Mouse (Mus musculus): ENCODE data around the gene Dock8. TPM values are rescaled to one million over a fixed set of nuclear protein-coding genes. Genes with fewer than 3 reads are reported as not detected.

The Dock8 gene
- polyA plus RNA-seq (2015; fragmentation: Nextera tagmentation; extraction: Ambion mirVana), result 8.0 and 9.0 TPM in 2 replicates

DNA sequence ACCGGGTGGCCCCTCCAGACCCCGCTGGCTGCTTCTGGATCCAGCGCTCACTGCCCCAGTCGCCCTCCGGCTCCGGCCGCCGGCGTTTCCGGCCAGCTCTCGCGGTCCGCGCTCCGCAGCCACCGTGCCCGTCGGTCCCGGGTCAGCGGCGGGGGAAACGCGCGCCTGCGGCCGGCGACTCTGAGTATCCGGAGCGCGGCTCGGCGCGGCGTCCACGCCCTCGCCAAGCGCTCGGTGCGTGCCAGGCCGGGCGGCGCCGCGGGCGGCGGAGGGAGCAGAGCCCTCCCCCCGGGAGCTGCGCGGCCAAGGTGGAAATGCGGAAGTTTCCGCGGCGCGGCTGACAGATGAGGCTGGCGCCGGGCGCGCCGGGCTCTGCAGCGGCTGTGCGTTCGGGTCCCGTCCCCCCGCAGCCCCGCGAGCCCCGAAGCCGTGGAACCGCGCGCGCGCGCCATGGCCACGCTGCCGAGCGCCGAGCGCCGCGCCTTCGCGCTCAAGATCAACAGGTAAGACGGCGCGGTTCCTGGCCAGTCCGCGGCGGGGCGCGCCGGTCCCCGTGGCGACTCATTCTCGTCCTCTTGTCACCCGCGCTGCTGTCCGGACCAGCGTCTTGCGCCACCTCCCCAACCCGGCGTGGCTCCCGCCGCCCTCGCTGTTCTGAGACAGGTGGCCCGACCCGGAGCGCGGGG is at the start of gene Dock8:
Gene Dock8, plus strand, starts transcription at position 334 of the 686 bp plus-strand sequence.
- Histone ChIP-seq H3K4me1 (replicated peaks; ENCODE audit: insufficient read depth, low read length) (0 out of 2 replicates have a peak, but pooled peaks cover 7% of the 10 kb centered on the region), H3K27me3 (ENCODE audit: insufficient read depth, low read length) (0 out of 2 replicates have a peak, but pooled peaks cover 4% of the 10 kb centered on the region), H3K4me3 (replicated peaks; ENCODE audit: low read depth, low read length) (peak within 1 kb of the TSS; percentile 67), H3K36me3 (ENCODE audit: insufficient read depth, low read length) (no peaks in the 10 kb centered on the region), H3K27ac (peak within 1 kb of the TSS; percentile 32), H3K9me3 (replicated peaks; ENCODE audit: low read length) (no peaks in the 10 kb centered on the region), H3K4me2 (ENCODE audit: low read length) (peak within 1 kb of the TSS; percentile 97), H3K9ac (ENCODE audit: low read depth, low read length) (peak within 1 kb of the TSS; percentile 66)
- TF ChIP-seq CTCF (IDR thresholded peaks at IDR 0.05; ENCODE audit: low read depth), result no peak
- DNase-seq (ENCODE audit: low spot score), result no peak
- under 1% methylated on average over 84 of the region's 109 CpGs for WGBS
- peak; percentile 80 for ATAC-seq (replicated peaks; ENCODE audit: low FRiP score, low read depth)

DNA sequence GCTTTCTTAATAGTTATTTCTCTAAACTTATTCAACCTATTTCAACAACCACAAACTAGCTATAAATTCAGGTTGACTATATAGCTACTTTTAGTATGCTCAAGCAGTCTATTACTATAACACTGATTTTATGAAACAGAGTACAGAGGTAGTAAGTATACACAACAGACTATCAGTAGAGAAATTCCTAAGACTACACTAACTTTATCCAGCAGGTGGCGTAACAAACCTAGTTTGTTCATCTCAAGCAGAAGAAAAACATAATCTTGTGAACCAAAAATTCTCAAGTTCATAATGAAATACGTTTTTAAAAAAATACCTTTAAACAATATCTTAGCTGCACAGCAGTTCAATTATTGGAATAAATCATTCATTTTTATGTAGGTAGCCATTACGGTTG is 40.8 kb upstream of the Dock8 start:
- Histone ChIP-seq H3K4me1 (replicated peaks; ENCODE audit: insufficient read depth, low read length) (0 out of 2 replicates have a peak, but pooled peaks cover 4% of the 10 kb centered on the region), H3K27ac (no peak overlapping the region), H3K36me3 (ENCODE audit: insufficient read depth, low read length) (peaks cover 9% of the 10 kb centered on the region), H3K4me2 (ENCODE audit: low read length) (no peak overlapping the region), H3K4me3 (replicated peaks; ENCODE audit: low read depth, low read length) (no peak overlapping the region), H3K9ac (ENCODE audit: low read depth, low read length) (no peak overlapping the region), H3K27me3 (ENCODE audit: insufficient read depth, low read length) (no peaks in the 10 kb centered on the region), H3K9me3 (replicated peaks; ENCODE audit: low read length) (no peaks in the 10 kb centered on the region)
- DNase-seq (ENCODE audit: low spot score) (peak; percentile 85), ATAC-seq (replicated peaks; ENCODE audit: low FRiP score, low read depth) (no peak)
- 36% methylated on average over 3 of the region's 3 CpGs for WGBS
- peak; percentile 81 for TF ChIP-seq CTCF (IDR thresholded peaks at IDR 0.05; ENCODE audit: low read depth)

DNA sequence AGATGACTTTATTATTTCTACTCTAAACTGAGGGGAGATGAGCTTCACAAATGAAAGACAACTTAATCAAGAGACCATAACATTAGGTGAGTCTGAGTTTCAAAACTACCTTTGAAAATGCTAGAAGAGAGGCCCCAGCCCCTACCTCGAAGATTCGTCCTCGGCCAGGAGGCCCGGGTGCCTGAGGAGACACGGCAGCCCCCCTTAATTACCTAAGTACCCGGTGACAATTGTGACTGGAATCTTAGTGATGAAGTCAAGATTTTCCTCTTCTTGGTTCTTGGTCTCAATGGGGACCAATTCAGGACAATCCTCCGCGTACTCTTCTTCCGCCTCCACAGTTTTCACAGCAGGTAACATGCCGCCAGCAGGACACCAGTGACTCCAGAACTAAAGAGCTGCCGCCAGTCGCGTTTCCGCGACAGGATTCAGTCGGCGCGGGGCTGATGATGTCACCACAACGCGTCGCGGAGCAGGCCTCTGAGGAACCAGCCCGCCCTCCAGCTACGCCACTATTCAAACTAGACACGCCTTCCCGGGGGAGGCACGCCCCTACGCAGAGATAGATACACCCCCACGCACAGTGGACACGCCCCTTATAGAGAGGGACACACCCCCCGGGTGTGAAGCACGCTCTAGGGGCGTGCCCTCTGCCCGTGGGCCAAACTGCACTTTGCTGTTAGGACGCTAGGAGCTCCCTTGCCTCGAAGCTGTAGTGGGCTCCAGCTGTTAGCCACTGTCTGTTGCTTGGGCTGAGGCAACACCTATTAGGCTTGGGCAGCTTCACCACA is 38.0 kb upstream of the Dock8 start, which contains the start of gene Cbwd1:
Gene Cbwd1, minus strand, starts transcription at position 439 of the 791 bp plus-strand sequence.
- H3K4me3 ChIP-seq (replicated peaks; ENCODE audit: low read depth, low read length), result peak within 1 kb of the TSS; percentile 69
- DNase-seq (ENCODE audit: low spot score), result peak; percentile 99
- no peaks in the 10 kb centered on the region for H3K27me3 ChIP-seq (ENCODE audit: insufficient read depth, low read length)
- H3K9me3 ChIP-seq (replicated peaks; ENCODE audit: low read length), result no peaks in the 10 kb centered on the region
- H3K4me1 ChIP-seq (replicated peaks; ENCODE audit: insufficient read depth, low read length), result 0 out of 2 replicates have a peak, but pooled peaks cover 4% of the 10 kb centered on the region
- H3K4me2 ChIP-seq (ENCODE audit: low read length), result peak within 1 kb of the TSS; percentile 58
- H3K36me3 ChIP-seq (ENCODE audit: insufficient read depth, low read length), result no peaks in the 10 kb centered on the region
- peak; percentile 99 for ATAC-seq (replicated peaks; ENCODE audit: low FRiP score, low read depth)
- peak within 1 kb of the TSS; percentile 38 for H3K27ac ChIP-seq
- peak; percentile 83 for TF ChIP-seq CTCF (IDR thresholded peaks at IDR 0.05; ENCODE audit: low read depth)
- peak within 1 kb of the TSS; percentile 54 for H3K9ac ChIP-seq (ENCODE audit: low read depth, low read length)
- WGBS, result under 1% methylated on average over 36 of the region's 36 CpGs

DNA sequence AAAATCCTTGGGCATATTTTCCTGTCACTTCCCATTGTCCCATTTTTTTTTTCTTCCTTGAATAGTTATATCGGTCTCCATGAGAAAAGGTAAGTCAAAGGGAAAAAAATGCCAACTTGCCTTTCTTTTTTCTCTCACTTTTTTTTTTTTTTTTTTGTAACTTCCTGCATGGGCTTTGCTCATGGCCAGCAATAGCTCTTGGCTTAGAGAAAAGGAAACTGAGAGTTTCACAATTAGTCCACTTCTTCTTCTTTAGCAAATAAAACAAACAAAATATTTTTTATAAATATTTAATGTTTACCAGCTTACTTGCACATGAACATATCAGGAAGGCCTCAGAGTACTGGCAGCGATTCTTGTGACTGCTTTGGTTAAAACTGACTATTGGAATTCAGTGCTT is 33.1 kb upstream of the Dock8 start:
- Histone ChIP-seq H3K36me3 (ENCODE audit: insufficient read depth, low read length) (no peaks in the 10 kb centered on the region), H3K4me1 (replicated peaks; ENCODE audit: insufficient read depth, low read length) (no peaks in the 10 kb centered on the region), H3K9me3 (replicated peaks; ENCODE audit: low read length) (no peaks in the 10 kb centered on the region), H3K4me2 (ENCODE audit: low read length) (no peak overlapping the region), H3K27me3 (ENCODE audit: insufficient read depth, low read length) (no peaks in the 10 kb centered on the region), H3K4me3 (replicated peaks; ENCODE audit: low read depth, low read length) (no peak overlapping the region), H3K9ac (ENCODE audit: low read depth, low read length) (no peak overlapping the region), H3K27ac (no peak overlapping the region)
- DNase-seq (ENCODE audit: low spot score) (no peak), ATAC-seq (replicated peaks; ENCODE audit: low FRiP score, low read depth) (no peak)
- WGBS, result 75% methylated on average over 2 of the region's 2 CpGs
- TF ChIP-seq CTCF (IDR thresholded peaks at IDR 0.05; ENCODE audit: low read depth), result no peak

DNA sequence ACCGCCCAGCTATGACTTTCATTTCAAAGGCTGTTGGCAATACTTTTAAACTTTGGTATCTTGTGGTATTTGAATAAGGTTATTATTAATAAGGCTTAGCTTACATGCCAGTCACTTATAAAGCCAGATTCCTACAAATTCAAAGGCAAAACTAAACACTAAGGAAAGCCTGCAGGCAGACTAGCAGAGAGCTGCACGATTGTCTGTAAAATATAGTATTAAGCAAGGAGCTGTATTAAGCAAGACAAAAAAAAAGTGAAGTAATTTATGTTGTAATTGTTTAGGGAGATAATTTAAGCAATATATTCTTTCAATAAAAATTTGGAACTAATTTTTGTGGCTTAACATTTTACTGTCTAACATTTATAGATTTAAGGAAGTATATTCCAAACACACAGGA is 32.4 kb upstream of the Dock8 start:
- DNase-seq (ENCODE audit: low spot score) (no peak), ATAC-seq (replicated peaks; ENCODE audit: low FRiP score, low read depth) (no peak)
- H3K27me3 ChIP-seq (ENCODE audit: insufficient read depth, low read length), result no peaks in the 10 kb centered on the region
- H3K9me3 ChIP-seq (replicated peaks; ENCODE audit: low read length), result no peaks in the 10 kb centered on the region
- H3K27ac ChIP-seq, result no peak overlapping the region
- no peaks in the 10 kb centered on the region for H3K36me3 ChIP-seq (ENCODE audit: insufficient read depth, low read length)
- H3K4me3 ChIP-seq (replicated peaks; ENCODE audit: low read depth, low read length), result no peak overlapping the region
- no peak overlapping the region for H3K9ac ChIP-seq (ENCODE audit: low read depth, low read length)
- H3K4me1 ChIP-seq (replicated peaks; ENCODE audit: insufficient read depth, low read length), result no peaks in the 10 kb centered on the region
- 90% methylated on average over 2 of the region's 2 CpGs for WGBS
- no peak overlapping the region for H3K4me2 ChIP-seq (ENCODE audit: low read length)
- TF ChIP-seq CTCF (IDR thresholded peaks at IDR 0.05; ENCODE audit: low read depth), result no peak

DNA sequence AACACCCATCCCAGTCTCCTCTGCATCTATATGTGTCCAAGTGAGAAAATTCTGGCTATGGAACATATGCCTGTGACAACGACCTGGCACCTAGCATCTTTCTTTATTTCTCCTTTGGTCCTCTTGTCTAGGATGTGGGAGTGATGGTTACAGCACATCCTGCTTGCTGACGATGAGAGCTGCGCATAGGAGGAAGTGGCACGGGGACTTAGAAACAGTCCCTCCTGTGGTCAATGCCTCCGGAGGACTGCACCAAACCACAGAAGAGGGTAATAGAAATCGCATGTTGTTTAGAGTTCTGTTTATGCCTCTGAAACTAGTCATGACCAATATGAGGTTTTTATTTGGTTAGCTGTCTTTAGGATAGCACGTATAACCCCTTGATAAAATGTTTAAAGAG is 28.0 kb upstream of the Dock8 start:
- Histone ChIP-seq H3K4me2 (ENCODE audit: low read length) (no peak overlapping the region), H3K4me3 (replicated peaks; ENCODE audit: low read depth, low read length) (no peak overlapping the region), H3K27me3 (ENCODE audit: insufficient read depth, low read length) (no peaks in the 10 kb centered on the region), H3K36me3 (ENCODE audit: insufficient read depth, low read length) (no peaks in the 10 kb centered on the region), H3K9ac (ENCODE audit: low read depth, low read length) (no peak overlapping the region), H3K9me3 (replicated peaks; ENCODE audit: low read length) (no peaks in the 10 kb centered on the region), H3K27ac (no peak overlapping the region), H3K4me1 (replicated peaks; ENCODE audit: insufficient read depth, low read length) (no peaks in the 10 kb centered on the region)
- no peak for TF ChIP-seq CTCF (IDR thresholded peaks at IDR 0.05; ENCODE audit: low read depth)
- DNase-seq (ENCODE audit: low spot score) (no peak), ATAC-seq (replicated peaks; ENCODE audit: low FRiP score, low read depth) (no peak)
- 83% methylated on average over 7 of the region's 7 CpGs for WGBS

All from kidney, postnatal 0 days (tissue).